Mouse (Mus musculus): ENCODE measurements around the gene Ldhb.
"Not testable (repeated sequence)": the region's sequence is repeated elsewhere in the genome, so short reads cannot be mapped to it uniquely, and the experiment has no call there.

Ldhb gene

GRCm38 (mm10) chr6:142511516-142512135, 3.9 kb upstream of the Ldhb start:
- DNase-seq = no peak

DNA sequence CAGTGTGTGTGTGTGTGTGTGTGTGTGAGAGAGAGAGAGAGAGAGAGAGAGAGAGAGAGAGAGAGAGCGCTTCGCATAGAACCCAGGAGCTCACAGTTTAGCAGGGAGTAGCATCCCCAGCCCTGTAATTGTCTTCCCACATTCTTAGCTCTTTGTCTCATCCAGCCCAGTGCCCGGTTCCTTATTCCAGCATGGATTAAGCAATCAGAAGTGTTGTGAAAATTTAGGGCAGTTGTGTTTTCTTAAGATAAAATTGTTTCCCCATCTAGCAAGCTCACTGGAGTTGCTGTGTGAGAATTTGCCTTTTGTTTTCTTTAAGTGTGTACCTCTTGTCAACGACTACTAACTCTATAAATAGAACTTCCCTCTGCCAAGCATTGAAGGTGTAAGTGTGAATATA, 906 bp upstream of the Ldhb start:
- no peak for DNase-seq

GRCm38 (mm10) chr6:142507033-142507784, 548 bp downstream of the Ldhb start:
- peak; percentile 51 to 62 for DNase-seq

DNA sequence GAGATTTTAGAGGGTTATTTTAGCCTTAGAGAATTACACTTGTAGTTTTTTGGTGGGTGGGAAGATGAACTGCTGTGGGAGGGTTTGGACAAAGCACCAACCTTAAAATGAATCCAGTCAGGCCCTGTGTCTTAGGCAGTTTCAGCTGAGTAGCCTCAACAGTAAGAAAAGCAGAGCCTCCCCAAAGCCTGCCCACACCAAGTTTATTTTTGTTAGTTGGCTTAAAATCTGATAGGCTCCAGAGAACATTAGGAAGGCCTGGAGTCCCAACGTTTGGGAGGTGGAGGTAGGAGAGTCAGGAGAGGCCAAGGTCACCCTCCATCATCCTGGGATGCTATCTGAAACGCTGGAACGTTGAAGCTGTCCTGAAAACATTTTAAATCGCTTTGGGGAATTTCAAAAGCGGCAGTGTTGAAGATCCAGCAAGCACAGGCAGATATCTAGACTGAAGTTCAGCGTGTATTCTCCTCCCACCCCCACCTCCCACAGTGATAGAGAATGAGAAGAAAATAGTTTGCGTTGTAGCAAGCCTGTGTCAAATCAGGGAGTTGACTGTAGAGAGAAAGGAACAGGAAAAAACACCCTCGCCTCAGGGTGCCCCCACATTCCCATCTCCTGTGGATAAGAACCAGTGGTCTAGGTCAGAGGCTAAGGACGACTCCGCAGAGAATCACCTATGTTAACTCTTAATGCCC, 1.3 kb downstream of the Ldhb start:
- DNase-seq = no peak

DNA sequence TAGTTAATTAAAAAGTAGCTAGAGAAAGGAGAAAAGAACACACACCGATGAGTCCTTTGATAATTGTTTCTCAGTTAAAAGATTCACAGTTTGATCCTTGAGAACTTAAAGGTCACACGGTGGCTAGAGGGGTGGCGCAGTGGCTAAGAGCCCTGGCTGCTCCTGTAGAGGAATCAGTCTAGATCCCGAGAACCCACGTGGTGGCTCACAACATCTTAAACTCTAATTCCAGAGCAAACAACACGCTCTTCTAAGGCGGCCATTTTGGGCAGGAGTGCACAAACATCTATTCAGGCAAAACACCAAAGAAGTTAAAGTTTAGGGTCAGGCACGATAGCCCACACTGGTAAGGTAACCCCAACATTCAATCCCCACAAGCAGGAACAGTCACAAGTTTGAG, 4.2 kb downstream of the Ldhb start:
- no peak for DNase-seq

- DNase-seq = no peak
Observed at GRCm38 (mm10) chr6:142502519-142503125, 5.1 kb downstream of the Ldhb start.

DNA sequence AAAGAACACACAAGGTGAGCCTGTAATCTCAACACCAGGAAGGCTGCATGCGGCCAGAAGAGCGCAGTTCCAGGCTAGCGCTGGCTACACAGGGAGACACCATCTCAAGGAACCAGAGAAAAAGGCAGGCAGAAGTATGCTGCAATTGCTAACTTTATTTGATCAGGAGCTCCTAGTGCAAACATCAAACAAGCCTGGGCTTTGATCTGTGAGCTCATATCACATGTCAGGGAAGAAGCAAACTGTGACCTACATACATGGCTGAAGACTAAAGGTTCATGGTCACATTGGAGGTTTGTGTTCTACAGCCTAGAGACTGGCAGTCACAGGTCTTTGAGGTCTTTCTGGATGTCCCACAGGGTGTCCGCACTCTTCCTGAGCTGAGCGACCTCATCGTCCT, 17.6 kb downstream of the Ldhb start:
- DNase-seq = not testable (repeated sequence)

- no peak for DNase-seq
Observed at GRCm38 (mm10) chr6:142487638-142488037, 20.1 kb downstream of the Ldhb start.

DNA sequence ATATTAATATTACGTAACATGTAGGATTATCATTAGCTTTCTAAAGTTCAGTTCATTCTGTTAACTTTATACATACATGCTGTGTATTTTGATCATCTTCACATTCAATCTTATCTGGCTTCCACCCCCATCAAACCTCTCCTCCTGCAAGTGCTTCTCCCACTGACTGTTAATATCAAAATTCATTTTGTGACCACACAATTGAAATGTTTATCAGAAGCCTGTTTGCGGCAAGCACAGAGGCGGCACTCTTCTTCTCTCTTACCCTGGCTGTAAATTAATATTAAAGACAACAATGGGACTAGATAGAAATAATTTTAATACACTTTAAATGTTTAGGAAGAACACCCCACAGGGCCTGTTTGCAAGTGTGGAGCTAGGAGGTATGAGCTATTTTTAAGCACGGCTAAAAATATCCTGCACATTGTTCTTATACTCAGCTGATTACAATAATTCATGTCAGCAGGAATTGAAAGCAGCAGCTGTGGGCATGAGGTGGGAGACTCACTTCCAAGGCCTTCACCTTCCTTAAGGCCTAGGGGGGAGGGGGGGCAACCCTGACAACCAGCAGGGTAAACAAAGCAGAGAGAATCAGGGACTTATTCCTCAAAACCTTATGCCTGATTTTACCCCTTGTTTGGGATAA, 22.2 kb downstream of the Ldhb start:
- no peak for DNase-seq

DNA sequence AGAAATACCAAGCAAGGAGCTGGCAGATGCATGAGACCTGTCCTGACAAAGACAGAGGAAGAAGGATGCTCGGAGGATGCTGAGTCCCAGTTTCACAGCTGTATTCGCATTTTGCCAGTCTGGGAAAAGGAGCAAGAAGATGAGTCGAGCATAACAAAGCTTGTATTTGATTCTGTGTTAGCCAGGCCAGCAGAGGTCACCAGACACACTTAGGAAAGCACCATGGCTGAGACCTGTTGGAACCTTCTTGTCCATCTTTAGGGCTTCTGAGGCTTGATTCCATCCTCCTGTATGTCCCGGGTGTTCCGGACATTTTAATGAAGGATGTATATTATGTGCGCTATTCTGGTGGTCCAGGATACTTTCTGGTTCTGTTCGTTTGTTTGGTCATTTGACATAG, 30.5 kb downstream of the Ldhb start:
- peak in 1 of 2 experiments; percentile 7 for DNase-seq

GRCm38 (mm10) chr6:142472801-142473203, 35.0 kb downstream of the Ldhb start, which contains the start of gene Gys2:
Gys2 (minus strand) TSS chr6:142473109.
- no peak for DNase-seq

- no peak for DNase-seq
Observed at GRCm38 (mm10) chr6:142471141-142471540, 36.6 kb downstream of the Ldhb start.

DNA sequence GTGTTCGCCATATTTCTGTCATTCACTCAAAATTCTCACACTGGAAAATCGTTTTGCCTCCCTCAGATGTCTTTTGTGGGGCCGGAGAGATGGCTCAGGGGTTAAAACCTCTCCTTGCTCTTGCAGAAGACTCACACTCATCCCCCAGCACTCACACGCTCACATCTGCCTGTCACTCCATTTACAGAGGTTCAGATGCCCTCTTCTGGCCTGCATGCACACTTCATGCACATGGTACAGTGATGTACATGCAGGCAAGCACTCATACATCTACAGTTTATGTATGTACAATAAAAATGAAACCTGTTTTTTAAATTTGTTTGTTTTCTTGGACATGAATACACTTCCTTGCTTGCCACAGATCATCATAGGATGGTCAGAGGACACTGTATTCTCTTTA, 38.2 kb downstream of the Ldhb start:
- DNase-seq = peak in 1 of 2 experiments; percentile 11

DNA sequence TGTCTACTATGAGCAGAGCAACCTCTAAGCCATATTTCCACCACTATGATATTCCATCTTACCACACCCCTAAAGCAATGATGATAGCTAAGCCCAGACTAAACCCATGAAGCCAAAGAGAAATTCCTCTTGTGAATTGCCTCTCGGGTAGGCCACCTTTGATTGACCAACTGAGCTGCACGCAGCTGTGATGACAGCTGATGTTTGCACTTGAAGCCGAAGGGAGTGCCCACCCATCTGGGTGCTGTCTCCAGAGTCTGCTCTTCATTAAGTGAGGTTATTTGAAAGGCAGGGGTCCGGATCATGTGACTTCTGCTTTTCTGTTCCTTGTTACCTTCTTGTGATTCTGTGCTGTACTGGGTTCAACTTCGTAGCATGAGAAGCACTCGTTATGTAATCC, 45.6 kb downstream of the Ldhb start:
- DNase-seq = no peak

DNA sequence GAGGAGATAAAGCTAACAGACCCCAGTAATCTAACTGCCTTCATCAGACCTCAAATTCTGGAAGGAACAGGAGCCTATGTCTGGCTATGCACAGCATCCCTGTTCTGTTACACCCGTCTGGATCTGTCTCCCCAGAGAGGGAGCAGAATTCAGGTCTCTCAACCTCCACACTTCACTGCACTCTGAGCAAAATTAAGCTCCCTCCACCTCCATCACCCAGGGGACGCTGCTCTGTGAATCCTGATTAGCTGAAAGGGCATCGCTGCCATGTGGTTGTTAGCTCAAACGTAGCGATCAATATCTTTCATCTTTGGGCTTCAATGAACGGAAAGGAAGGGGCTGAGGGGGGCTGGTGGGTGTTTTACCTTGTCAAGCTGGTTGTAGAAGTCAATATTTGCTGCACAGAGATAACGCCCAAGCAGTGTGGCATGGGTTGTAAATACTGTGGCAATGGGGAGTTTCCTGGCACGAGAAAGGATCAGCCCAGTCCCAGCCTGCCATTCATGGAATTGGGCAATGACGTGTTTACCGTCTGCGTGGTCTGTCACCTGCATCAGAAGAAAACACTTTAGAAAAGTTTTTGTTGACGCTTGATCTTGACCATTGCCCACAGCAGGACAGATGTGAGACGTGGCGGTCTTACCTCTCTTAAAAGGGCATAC, 48.6 kb downstream of the Ldhb start:
- no peak for DNase-seq

GRCm38 (mm10) chr6:142458010-142458409, 49.7 kb downstream of the Ldhb start:
- DNase-seq = no peak

DNA sequence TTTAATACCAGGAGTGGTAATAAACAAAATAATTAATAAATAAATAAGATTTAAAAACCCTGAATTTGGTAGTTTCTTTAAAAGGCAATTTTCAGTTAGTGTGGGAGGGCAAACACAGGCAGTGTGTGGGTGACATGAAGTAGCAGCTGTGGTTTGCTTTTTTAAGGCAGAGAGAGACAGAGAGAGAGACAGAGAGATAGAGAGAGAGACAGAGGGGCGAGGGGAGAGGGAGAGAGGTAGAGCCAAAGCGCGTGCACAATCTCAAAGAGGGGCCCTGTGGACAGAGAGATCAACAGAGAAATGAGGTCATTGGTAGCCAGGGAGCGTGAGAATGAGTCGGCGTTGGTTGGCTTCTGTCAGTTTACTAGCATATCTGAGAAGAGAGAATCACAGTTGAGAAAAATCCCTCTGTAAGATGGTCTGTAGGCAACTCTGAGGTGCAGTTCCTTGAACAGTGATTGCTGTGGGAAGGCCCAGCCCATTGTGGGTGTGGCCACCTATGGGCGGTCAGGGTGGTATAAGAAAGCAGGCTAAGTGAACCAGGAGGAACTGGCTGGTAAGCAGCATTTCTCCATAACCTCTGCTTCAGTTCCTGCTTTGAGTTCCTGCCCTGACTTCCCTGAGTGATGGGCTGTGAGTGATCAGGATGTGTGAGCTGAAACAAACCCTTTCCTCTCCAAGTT, 52.3 kb downstream of the Ldhb start:
- no peak for DNase-seq

GRCm38 (mm10) chr6:142453311-142453710, 54.4 kb downstream of the Ldhb start:
- no peak for DNase-seq

- DNase-seq = no peak
Observed at GRCm38 (mm10) chr6:142451381-142451780, 56.4 kb downstream of the Ldhb start.

All from cerebellum, postnatal 14 days (tissue).